Mouse (Mus musculus): ENCODE measurements around the gene Vegfb.
"Not testable (repeated sequence)": the region's sequence is repeated elsewhere in the genome, so short reads cannot be mapped to it uniquely, and the experiment has no call there.

Vegfb gene

DNA sequence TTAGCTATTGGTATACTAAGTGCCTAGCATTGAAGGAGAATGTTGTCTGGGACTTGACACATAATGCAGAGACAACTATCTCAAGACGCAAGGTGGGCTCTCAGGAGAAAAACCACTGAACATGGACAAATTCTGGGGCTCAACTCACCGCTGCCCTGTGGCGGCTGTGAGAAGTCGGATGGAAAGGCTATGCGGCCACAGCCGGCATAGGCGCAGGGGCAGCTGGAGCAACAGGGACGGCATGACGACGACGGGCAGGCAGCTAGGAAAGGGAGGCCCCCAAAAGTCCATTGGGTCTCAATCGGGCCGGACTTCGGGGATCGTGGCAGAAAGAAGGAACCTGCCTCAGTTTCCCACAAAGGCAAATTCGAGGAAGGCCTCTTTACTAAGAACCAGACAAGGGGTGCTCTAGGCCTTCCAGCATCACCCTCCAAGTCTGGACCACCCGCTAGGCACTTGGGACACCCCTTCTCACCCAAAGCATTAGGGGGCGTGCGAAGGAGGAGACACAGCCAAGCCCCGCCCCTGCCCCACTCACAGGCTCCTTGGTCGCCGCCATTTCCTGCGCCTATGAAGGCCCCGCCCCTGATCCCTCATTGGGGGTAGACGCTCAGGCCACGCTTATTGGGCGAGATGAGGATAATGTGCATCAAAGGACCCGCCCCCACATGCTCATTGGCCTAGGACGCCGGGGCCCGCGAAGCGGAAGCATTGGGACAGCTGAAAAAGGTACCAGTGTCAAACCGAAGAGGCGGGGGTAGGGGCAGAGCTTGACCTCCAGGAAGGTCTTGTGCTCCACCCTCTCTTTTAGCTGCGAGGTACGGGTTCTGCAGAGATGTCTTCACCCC, 4.8 kb upstream of the Vegfb start, which contains the start of gene Dnajc4:
Dnajc4 (minus strand) TSS at position 562 of the 848 bp plus-strand sequence.
- DNase-seq = peak; percentile 95 to 96

DNA sequence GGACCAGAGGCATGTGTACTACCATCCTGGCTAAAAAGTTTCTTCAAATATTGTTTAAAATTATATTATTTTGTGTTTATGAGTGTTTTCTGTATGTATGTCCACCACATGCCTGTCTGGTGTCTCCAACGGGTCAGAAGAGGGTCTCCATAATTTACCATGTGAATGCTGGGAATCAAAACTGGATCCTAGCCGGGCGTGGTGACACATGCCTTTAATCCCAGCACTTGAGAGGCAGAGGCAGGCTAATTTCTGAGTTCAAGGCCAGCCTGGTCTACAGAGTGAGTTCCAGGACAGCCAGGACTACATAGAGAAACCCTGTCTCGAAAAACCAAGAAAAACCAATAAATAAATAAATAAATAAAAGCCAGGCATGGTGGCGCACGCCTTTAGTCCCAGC, 3.7 kb upstream of the Vegfb start:
- not testable (repeated sequence) for DNase-seq

DNA sequence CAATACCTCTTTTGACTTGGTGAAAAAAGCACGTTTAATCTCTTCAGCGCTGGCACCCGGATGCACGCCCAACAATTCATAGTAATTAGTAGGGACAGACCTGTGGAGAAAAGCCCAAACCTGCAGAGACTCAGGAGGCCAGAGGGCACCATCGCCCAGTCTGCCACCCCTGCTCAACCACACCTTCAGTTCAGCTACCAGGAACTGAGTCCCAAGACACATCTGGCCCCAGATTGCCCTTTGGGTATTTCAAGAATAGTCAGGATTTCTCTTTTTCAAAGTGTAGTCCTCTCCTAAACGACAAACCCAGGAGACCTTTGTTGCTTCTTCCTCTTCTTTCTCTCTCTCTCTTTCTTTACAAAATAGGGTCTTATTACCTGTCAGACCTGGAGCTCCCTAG, 3.3 kb upstream of the Vegfb start:
- DNase-seq = no peak

DNA sequence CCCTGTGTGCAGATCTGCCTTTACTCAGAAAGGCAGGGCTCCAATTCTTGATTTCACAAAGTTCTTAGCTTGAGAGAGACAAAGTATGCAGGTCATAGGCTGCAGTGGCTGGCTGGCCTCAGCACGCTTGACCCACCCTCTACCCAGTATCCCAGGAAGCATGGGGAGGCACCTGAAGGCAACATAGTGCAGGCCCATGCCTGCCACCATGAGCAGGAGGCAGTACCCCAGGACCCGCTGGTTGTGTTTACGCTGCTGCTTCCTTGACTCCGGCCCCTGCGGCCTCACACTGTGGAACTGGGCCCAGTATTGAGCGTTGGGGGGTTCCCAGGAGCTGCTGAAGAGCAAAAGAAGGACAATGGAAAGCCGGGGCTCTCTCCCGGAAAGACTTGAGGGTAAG, 1.8 kb upstream of the Vegfb start:
- DNase-seq = no peak

DNA sequence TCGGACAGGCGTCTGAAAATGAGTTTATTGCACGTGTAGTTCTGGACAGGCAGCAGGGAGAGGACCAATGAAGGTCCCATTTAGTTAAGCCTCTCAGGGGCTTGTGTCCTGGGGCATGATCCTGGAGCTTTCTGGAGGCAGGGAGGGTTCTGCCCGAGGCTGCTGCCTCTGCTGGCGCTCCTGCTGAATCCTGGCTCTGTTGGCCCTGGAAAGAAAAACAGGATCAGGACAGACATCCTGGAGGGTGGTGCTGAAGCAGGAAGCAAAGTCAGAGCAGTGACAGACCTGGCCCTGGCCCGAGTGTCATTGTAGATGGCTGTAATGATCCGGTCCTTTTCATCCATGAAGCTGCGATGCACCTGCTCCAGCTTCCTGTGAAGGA, 444 bp upstream of the Vegfb start:
- no peak for DNase-seq

DNA sequence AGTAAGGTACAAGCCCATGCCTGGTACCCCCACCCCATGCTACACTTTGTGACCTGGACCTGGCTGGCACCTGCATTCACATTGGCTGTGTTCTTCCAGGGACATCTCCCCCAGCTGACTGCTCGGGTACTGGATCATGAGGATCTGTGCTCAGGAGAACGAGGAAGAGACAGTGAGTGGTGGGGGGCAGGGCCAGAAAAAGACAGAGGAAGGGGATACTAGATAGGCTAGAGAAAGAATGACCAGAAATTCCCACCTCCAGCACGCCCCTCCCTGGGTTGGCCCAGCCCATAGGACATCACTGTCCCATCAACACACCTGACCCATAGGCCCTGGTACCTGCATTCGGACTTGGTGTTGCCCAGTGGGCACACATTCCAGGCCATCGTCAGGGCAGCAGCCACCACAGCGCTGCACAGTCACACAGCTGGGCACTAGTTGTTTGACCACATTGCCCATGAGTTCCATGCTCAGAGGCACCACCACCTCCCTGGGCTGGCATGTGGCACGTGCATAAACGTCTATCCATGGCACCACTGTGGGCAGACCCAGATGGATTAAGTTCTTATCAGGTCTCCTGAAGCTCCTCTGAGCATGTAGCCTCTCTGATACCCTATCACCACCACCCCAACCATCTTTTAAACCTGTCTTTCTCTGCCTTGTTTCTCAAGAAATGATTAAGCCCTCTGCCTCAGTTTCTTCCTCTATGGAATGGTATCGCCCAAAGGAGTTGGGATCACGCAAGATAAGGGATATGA, 1.3 kb downstream of the Vegfb start:
- DNase-seq = no peak

DNA sequence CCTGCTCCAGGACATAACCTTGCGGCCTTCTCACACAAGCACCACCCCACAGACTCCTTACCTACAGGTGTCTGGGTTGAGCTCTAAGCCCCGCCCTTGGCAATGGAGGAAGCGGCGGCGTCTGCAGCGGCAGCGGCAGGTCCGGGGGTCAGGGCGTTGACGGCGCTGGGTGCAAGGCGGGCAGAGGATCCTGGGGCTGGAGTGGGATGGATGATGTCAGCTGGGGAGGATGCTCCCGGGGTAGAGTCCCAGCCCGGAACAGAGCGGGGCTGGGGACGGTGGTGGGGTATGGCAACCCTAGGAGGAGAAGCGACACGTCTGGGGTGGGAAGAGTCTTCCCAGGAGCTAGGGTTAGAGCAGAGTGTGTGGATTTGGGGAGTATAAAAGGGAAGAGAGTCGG, 2.2 kb downstream of the Vegfb start:
- no peak for DNase-seq

DNA sequence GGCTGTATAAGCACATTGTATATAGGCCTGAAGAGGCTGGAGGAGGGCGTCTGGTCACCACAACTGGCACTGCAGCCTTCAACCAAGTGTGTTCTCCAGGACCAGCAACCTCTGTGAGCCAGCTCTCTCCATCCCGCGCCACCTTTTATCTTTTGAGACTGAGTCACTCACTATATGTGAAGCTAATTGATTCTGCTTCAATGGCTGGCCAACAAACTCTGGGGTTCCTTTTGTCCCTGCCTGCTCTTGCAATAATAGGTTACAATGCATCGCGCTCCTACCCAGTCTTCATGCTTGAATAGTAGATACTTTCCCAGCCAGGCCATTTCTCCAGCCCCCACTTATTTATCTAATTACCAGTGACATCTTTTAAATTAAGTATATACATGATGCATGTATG, 3.8 kb downstream of the Vegfb start:
- no peak for DNase-seq

DNA sequence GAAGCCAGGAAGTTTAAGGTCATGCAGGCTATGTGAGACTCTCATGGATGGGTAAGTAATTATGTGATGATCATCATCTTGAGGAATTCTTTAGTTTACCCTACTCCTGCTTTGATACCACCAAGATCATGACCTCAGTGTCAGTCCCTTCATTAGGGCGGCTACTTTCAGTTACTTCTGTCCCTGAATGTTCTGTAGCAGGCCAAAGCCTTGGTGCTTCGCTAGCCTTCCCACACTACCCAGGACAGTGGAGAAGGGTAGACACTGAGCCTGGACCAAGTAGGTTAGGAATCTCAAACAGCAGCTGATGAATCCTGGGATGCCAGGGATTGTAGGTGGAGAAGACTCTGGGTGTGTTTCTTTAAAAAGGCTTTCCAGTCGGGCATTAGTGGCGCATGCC, 6.0 kb downstream of the Vegfb start:
- DNase-seq = no peak

DNA sequence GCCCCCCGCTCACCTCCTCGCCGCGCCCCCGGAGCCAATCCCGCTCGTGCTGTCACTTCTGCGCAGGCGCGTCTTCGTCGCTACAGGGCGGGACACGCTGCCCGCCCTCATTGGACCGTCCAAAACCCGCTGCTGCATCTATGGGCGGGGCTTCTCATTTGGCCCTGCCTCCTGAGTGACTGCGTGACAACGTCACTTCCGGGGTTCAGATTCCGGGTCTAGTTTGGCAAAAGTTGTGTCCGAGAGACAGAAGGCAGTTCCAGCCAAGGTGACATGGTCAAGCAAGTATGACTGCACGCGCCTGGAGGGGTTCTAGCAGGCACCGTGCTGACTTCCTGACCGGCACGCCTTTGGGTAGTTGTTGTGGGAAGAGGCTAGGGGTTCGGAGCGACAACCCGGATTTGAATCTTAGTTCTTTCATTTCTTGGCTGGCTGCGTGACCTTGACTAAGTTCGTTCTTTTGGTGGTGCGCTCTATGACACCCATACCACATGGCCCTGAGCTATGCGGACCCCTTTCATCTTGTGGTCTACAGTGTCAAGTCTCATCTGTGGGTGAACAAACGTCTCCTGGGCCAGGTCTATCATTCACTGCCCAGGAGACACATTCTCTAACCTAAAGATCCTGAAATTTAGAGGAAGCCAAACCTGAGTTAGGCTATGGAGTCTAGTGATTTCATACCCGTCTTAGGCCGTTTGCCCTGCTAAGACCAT, 6.9 kb downstream of the Vegfb start, which contains the start of gene Fkbp2:
Fkbp2 (minus strand) TSS at position 121 of the 713 bp plus-strand sequence.
- peak; percentile 98 to 99 for DNase-seq

DNA sequence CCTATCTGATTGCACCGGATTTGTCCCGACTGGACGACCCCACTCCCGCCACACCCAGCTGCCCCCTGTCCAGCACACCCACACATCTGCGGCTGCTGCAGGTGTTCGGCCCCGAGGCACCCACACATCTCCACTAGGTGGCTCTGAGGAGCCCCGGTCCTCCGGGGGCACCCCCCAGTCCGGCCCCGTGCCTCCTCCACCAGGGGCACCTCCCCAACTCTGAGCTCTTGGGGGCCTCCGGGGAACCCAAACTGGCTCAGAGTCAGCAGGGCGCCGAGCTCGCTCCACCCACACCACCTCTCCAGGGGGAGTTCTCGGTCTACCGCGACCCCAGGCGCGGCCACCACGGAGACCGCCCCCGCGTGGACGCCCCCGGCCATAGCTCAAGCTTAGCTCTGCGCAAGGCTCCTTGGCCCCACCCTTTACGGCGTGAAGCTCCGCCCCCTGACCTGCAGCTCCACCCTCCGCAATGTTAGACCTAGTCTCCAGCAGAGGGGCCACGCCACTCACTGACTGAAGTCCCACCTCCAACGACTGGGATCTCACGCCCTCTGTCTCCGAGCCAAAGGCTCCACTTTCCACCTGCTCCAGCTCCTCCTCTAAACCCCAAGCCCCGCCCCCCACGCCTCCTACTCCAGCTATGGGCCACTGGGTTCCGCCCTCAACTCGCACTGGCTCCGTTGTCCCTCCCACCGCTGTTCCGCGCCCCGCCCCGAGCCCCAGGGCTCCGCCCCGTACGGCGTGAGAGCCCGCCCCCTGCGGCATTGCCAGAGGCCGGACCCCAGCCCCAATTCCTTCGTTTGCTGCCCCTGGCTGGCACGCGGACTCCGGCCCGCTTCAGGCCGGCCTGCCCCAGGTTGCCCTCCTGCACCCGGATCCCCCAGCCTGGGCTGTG, 7.7 kb downstream of the Vegfb start:
- DNase-seq = peak; percentile 100

DNA sequence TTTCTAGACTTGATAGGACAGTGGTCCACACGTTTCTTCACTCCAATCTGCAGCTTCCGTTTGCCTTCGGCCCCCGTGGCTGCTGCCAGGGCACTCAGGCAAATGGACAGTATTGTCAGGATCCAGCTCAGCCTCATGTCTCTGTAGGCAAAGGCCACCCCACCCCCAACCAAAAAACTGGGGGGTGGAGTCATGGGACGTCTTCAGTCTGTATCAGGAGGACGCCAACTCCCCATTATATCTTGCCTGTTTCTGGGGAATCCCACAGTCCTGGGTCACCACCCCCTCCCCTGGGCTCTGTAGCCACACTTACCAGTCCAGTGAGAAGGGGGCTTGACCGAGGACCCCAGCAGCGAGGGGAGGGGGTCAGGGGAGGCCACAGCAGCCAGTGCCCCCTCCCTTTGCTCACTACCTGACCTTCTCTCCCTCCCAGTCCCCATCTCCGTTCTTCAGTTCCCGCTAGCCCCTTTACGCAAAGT, 8.4 kb downstream of the Vegfb start:
- peak in 1 of 2 experiments; percentile 25 for DNase-seq

DNA sequence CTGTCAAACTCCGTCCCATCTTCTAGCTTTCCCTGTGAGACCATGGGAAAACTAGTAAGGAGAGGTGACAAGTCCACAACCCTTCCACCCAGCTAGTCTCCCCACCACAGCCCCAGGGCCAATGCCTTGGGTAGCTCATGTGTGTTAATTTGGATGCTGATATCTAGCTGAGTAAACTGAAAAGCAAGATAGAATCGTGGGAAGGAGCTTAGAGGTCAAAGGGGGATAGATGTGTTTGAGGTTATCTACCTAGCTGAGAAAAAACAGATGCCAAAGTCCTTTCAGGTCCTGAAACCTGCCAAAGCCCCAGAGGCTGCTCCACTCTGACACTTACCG, 8.8 kb downstream of the Vegfb start:
- no peak for DNase-seq

DNA sequence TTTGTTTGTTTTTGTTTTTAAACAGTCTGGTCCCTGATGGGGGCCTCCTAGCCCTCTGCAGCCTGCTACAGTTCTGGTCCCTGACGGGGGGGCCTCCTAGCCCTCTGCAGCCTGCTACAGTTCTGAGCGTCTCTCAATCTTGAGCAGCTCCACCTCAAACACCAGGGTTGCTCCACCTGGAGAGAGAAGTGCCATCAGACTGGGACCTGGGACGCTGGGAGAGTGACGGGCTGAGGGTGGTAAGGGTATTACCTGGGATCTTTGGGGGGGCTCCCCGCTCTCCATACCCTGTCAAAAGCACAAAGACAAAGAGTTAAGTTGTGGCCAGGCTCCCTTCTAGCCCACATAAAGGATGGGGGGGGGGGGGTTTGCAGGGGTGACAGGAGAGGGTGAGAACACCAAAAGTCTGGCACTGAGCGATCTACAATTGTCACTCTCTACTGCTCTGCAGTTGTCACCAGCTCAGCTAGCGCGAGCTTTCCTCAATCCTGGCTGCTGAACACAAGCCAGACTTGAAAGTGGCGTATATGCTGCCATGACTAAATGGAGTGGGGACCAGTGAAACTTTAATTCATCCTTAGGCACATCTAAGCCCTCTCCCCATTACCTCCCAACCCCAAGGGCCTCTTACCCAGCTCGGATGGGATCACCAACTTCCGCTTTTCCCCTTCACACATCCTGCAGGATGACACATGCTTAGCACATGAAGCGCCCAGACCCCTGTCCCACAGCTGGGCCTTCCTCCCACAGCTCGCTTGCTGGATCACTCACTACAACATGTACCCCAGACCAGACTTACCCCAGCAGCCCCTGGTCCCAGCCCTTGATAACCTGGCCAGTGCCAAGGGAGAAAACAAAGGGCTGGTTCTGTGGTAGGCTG, 9.5 kb downstream of the Vegfb start:
- DNase-seq = no peak

DNA sequence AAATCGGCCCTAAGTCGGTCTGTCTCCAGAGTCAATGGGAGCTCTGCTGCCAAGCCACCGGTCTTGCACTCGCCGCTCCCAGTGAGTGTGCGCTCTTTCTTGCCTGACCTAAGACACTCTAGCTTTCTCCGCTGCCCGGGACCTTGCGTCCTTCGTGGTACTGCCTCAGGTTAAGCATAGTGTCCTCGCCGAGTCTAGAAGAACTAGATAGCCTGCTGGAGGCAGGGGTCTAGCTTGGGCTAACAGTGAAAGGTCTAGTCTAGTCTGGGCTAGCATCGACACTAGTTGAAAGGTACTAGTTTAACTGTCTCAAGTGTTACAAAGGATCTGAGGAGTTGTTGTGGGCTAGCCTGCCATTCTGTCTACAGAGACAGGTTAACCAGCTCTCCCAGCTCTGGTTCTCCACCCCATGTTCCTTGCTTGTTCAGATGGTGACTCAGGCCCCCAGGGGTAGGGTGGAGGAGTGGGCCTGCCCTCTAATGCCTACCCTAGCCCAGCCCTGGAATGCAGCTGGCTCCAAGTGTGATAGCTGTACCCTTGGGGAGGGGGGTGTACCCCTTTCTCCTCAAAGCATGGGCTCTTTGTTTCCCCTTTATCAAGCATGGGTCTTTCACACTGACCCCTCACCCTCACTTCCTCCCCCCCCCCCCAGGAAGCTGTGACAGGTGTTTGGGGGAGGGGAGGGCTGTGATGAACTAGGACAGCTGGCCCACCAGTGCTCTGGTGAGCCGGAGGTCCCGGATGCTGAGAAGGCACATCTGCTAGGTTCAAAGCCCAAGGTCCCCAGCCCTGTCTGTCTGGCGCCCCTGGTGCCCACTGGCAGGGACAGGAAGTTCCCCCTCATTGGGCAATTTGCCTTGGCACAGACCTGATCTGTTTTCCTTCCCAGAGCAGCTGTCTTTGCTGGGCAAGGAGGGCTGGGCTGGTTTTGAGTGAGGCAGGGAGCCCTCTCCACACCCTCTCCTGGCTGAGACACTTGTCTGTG, 11.6 kb downstream of the Vegfb start, which contains the start of gene Plcb3:
Plcb3 (minus strand) TSS at position 934 of the 985 bp plus-strand sequence.
- DNase-seq = peak; percentile 60

DNA sequence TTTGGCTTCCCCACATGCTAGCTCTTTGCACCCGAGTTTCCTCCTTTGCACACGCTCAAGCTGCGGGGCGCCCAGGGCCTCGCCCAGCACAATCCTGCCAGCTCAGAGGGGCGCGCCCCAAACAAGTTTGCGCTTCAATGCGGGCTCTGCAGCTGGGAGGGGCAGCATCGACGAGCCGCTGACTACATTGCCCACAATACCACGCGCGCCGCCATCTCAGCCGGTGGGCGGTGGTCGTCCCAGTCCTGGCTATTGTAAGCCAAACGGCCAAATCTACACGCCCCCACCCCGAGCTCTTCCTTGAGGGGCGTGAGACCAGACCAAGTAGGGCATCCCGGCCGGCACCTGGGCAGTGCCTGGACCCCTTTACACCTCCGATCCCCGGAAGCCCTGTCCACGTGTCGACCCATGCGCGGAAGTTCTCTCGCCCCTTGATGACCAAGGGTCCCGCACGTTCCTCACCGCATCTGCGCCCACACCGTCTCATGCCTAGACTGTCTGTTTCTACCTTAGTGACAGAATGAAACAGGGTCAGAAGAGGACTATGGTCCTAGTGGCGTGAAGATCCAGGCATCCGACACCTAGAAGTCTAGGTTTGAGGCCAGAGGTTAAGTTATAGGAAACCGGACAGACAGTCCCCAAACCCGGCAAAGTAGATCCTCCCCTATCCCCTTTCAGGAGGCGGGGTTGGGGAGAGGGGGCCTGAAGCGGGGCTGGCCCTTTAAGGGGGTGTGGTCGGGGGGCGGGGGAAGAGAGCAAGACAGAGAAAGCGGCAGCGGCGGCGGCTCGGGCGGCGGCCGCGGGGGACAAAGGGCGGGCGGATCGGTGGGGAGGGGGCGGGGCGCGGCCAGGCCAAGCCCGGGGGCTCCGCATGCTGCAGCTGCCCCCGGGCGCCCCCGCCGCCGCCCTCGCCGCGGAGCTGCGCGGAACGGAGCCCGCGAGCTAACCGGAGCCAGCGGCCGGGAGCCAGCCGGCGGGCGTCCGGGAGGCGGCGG, 12.9 kb downstream of the Vegfb start, which contains the start of gene Ppp1r14b:
Ppp1r14b (plus strand) TSS at position 758 of the 995 bp plus-strand sequence.
- peak; percentile 78 to 80 for DNase-seq

DNA sequence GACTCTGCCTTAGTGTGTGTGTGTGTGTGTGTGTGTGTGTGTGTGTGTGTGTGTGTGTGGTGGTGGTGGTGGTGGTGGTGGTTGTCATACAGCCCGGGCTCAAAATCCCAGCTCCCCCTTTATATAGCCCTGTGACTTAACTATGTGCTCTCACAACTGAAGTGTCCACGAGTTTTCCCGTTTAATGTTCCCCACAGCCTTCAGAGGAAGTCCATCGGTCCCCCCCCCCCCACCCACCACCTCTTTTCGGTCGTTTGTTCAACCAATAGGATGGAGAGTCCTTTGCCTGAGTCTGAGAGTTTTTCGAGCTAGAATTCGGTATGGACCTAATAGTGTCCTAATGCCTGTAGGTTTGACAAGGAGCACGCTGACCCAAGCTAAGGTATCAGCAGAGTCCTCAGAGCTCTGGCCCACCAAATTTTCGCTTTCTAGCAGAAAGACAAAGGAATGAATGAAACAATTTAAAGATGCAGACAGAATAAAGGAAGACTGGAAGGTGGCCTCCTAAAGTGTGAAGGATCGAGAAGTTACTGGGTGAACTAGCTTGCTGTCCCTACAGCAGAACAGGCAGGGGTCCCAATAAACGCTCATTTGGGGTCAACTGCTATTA, 13.8 kb downstream of the Vegfb start:
- DNase-seq = no peak
